Mouse (Mus musculus): ENCODE measurements around the gene Ramac. TPM values are rescaled to one million over a fixed set of nuclear protein-coding genes. Genes with fewer than 3 reads are reported as not detected.

The Ramac gene
- polyA plus RNA-seq, 1 experiment from 2014 or later: 132 TPM

DNA sequence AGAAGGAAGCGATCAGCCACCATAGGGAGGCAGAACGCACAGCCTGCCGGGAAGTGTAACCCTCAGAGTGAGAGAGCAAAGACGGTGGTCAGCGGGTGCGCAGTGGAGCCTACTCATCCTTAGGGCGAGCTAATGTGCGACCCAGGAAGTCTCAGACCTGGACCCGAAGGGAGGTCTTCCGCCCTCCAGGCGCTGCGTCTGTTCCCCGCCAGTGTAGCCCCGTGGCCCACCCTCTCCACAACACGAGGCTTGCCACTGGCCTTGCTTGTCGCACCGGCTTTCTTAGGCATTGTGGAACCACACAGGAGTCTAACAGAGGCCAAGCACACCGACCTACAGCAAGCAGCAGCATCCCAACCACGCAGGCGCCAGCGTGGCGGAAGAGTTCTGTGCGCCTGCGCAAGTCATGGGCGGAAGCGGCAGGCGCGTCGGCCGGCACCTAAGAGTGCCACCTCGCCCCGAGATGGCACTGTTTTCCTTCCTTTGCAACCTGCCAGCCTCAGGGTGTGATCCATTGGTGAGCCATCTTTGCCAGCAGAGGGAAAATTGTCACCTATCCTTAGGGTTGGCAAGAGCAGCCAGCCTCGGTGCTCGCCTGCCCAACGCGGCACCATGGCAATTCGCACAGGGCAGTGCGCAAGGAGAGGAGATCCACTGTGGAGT lies 26.5 kb downstream of the Ramac start, which contains the start of gene 3110040N11Rik:
Gene 3110040N11Rik, minus strand, starts transcription at position 384 of the 663 bp plus-strand sequence.
- ATAC-seq (ENCODE audit: low FRiP score): peak; percentile 96
- Histone ChIP-seq H3K4me2 (peak within 1 kb of the TSS; percentile 84), H3K4me3 (replicated peaks) (peak within 1 kb of the TSS; percentile 65), H3K27me3 (replicated peaks) (no peaks in the 10 kb centered on the region), H3K36me3 (peaks cover 29% of the 10 kb centered on the region), H3K9me3 (replicated peaks) (no peaks in the 10 kb centered on the region), H3K27ac (replicated peaks) (peak within 1 kb of the TSS; percentile 99), H3K9ac (replicated peaks) (peak within 1 kb of the TSS; percentile 85), H3K4me1 (peaks cover 17% of the 10 kb centered on the region)
- under 1% methylated on average over 38 of the region's 38 CpGs for WGBS

DNA sequence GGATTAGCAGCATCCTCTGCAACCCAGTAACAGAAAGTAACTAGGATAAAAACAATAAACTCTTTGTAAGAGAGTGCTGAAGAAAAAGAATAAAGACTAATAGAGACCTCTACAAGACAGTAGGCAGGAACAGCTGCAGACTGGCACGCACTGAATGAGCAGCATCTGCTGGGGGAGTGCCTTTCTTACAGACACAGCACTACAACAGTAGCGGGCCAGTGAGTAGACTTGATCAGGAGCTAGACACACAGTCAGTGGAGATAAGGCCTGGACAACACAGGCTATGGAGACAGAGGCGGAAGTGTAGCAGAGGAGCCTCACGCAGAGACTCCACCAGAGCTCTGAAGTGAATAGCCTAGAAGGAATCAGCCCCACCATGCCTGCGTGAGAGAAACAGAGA lies 43.3 kb downstream of the Ramac start:
- no peak for ATAC-seq (ENCODE audit: low FRiP score)
- H3K4me3 ChIP-seq (replicated peaks): no peak overlapping the region
- no peak overlapping the region for H3K27ac ChIP-seq (replicated peaks)
- H3K27me3 ChIP-seq (replicated peaks): no peaks in the 10 kb centered on the region
- no peaks in the 10 kb centered on the region for H3K4me1 ChIP-seq
- WGBS: 73% methylated on average over 5 of the region's 5 CpGs
- H3K4me2 ChIP-seq: no peak overlapping the region
- H3K36me3 ChIP-seq: peaks cover 4% of the 10 kb centered on the region
- no peak overlapping the region for H3K9ac ChIP-seq (replicated peaks)
- H3K9me3 ChIP-seq (replicated peaks): no peaks in the 10 kb centered on the region

Other genes starting within 250 kb of the Ramac start
- gene Fsd2, start 196.0 kb upstream of the Ramac start, polyA plus RNA-seq (2015; fragmentation: Nextera tagmentation; extraction: Ambion mirVana): 0.28 and 0.31 TPM in 2 replicates
- gene Whamm, start 191.7 kb upstream of the Ramac start, polyA plus RNA-seq (2015; fragmentation: Nextera tagmentation; extraction: Ambion mirVana): 6.6 and 8.1 TPM in 2 replicates
- 29.3 and 30.1 TPM in 2 replicates for gene Homer2, start 55.4 kb upstream of the Ramac start, polyA plus RNA-seq (2015; fragmentation: Nextera tagmentation; extraction: Ambion mirVana)
- gene 3110040N11Rik, start 26.6 kb downstream of the Ramac start, polyA plus RNA-seq (2015; fragmentation: Nextera tagmentation; extraction: Ambion mirVana): 49.9 and 52.9 TPM in 2 replicates
- 93.1 and 96.6 TPM in 2 replicates for gene Btbd1, start 66.5 kb downstream of the Ramac start, polyA plus RNA-seq (2015; fragmentation: Nextera tagmentation; extraction: Ambion mirVana)
- gene Gm10160, start 92.9 kb downstream of the Ramac start, polyA plus RNA-seq (2015; fragmentation: Nextera tagmentation; extraction: Ambion mirVana): not detected in 2 replicates
- 15.1 and 25.6 TPM in 2 replicates for gene Tm6sf1, start 96.1 kb downstream of the Ramac start, polyA plus RNA-seq (2015; fragmentation: Nextera tagmentation; extraction: Ambion mirVana)
- 50.4 and 57.4 TPM in 2 replicates for gene Hdgfl3, start 171.5 kb downstream of the Ramac start, polyA plus RNA-seq (2015; fragmentation: Nextera tagmentation; extraction: Ambion mirVana)
- 1.7 and 3.1 TPM in 2 replicates for gene Bnc1, start 229.4 kb downstream of the Ramac start, polyA plus RNA-seq (2015; fragmentation: Nextera tagmentation; extraction: Ambion mirVana)